Mouse (Mus musculus) erythroblast, adult 5-6 weeks (primary cell): ENCODE results near the gene Zfp423. TPM values are rescaled to one million over a fixed set of nuclear protein-coding genes. Genes with fewer than 3 reads are reported as not detected.

Experiments used
- ATAC-seq: replicated peaks from 2 replicates; pipeline ENCODE4 v1.8.0; 2016; ENCODE audit warnings: moderate number of reproducible peaks, mild to moderate bottlenecking, moderate TSS enrichment, inconsistent platforms; ENCODE audit not compliant: poor library complexity, low FRiP score, severe bottlenecking
- total RNA-seq, 2 experiments: library from RNA; stranded (forward) in 1 of 2; stranded (reverse) in 1 of 2; fragments of 150-400 nt in 1 of 2; fragments of 200-764, 138-1000 nt in 1 of 2; gene quantifications; 2 replicates each; pipeline versions ENCODE4 v1.2.3 to v1.2.4; 2015 to 2017; ENCODE audit warnings: low replicate concordance in 2 of 2

The Zfp423 gene
- total RNA-seq, 2 experiments from 2014 or later, result not detected

DNA sequence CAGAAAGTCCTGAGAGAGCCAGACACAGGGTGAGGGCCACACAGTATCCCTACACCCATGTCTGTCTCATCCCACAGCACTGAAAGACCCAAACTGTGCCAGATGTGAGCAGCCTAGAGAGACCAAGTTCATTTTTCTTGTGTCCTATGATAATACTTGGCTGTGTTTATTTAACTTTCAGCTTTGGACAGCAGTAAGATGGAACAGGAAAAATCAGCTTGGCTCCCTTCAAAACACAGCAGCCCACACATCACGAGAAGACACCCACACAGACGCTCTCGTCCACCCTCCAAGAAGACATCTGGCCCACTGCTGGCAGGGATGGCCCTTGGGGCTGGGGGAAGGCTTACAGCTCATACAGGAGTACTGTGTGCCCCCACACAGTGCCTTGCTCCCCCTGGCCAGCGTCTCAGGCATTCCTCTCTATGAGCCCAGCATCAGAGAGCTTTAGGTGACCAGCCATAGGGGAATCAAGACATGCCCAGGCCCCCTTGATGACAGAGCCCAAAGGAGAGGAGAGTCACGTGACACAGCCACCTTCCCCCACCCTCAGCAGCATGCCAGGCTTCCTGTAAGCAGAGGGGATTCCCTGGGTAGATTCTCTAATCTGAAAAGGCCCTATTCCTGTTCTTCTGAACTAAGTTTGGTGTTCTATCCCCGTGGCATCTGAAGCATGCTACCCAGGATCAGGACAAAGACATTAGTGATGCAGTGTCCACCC, 45.0 kb downstream of the Zfp423 start:
- no peak for ATAC-seq

DNA sequence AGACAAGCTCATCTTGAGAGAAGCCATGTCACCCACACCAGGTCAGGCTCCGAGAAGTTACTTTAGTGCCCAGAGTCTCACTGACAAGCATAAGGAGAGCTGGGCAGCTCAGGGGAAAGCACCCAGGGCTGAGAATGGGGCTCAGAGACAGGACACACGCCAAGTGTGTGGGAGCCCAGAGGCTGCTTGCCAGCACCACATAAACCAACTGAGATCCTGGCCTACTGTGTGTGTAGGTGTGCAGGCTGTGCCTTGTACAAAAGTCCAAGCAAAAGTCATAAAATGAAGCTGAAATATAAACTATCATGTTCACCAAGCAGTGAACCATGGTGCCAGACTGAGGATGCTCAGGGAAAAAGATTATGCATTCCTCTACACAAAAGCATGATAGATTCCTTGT, 50.5 kb downstream of the Zfp423 start:
- ATAC-seq, result no peak

- no peak for ATAC-seq
Measured at GRCm38 (mm10) chr8:87905404-87905803, 54.0 kb downstream of the Zfp423 start.

GRCm38 (mm10) chr8:87904108-87904507, 55.3 kb downstream of the Zfp423 start:
- ATAC-seq, result no peak

DNA sequence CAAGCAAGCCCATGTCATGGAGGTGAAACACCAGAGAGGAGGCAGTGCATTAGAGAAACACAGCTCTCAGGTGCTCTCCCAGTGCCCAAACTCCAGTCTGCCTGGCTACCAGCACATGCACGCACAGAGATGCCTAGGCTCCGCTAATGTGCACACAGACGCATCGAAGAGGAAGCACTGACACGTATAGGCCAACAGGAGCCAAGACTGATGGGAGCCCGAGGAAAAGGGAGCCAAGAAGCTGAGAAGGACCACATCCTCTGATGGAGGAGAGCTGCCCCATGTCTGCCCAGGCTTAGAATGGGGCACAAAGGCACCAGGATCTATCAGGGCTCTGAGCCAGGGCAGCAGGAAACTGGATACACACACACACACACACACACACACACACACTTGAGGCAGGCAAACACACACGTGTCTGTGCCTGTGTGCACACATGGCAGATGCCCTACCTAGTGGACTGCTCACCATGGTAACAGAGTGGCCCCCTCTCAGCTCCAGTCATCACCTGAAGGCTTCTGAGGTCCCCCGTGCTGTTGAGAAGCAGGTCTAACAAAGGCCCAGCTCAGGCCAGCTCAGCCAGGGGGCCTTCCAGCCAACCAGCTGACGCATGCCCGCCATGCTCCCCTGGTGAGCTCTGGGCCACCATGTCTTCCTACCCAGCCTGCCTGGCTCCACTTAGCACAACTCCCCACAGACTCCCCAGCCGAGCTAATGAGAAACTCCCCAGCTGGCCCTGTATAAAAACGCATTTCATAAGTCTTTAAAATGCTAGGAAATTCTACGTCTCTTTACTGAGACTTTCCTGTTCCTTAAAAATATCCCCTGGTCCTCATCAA, 64.0 kb downstream of the Zfp423 start:
- no peak for ATAC-seq

DNA sequence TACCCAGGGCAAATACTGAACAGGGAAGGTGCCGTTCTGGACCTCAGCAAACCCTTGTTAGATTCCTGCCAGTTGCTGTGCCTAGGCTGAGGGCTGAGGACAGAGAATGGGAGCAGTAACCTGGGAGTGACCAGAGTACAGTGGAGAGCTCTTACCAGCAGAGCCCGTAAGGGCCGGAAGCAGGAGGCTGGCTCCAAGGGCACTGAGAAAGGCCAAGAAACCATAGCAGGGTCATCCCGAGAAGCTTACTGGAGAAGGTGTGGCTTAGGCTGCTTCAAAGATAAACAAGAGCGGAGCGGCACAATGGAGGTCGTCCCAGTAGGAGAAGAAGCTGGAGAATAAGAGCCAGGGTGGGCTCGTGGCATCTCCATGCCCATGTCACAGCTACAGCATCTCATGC, 65.1 kb downstream of the Zfp423 start:
- ATAC-seq, result no peak

- no peak for ATAC-seq
Measured at GRCm38 (mm10) chr8:87893547-87893946, 65.8 kb downstream of the Zfp423 start.

DNA sequence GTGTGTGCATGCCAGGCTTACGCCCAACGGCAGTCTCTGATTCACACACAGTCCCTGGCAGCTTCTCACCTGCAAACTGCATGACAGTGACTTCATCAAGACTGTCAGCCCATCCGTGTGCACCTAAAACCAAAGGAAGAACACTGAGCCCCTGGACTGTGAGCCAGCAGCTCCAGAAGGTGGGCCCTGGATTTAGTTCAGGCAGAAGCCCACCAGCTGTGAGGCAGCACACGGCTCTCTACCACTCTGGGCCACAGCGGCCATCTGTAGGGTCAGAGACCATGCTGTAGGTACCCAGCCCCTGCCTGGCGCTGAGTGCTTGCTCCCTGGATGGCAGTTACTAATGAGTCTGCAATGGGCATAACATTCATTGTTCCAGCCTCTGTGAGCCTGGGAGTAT, 66.5 kb downstream of the Zfp423 start:
- no peak for ATAC-seq

DNA sequence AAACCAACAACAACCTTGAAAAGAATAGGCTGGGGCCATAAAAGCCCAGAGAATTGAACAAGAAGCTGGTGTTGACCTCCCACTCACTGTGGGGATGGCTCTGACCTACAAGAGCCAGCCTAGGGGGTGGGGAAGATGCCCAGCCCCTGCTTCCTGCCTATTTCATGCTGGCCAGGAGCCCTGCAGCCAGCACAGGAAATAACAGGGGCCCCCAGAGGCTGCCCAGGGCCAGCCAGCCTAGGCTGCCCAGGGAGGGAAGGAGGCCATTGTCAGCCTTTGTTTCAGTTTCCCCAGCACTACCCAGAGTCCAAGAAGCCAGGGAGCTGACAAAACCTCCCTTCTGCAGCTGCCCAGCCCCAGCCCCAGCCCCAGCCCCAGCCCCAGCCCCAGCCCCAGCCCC, 67.5 kb downstream of the Zfp423 start:
- no peak for ATAC-seq

- ATAC-seq, result no peak
Measured at GRCm38 (mm10) chr8:87887956-87888355, 71.4 kb downstream of the Zfp423 start.

DNA sequence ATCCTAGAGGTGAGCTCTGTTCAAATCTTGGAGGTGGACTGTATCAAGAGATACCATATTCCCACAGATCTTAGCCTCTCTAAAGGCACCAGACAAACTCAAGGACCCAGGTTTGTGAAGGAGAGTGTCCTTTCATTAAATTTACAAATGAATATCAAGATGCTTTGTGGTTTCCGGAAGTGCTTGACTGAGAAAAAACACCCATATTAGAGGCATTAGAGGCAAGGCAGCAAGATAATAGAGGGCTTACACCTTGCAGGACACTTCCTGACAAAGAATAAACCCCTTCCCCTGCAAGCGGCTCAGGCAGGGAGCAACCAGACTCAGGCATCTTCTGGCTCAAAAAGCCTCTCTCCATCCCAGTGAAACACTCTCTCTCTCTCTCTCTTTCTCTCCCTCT, 78.3 kb downstream of the Zfp423 start:
- ATAC-seq, result no peak

DNA sequence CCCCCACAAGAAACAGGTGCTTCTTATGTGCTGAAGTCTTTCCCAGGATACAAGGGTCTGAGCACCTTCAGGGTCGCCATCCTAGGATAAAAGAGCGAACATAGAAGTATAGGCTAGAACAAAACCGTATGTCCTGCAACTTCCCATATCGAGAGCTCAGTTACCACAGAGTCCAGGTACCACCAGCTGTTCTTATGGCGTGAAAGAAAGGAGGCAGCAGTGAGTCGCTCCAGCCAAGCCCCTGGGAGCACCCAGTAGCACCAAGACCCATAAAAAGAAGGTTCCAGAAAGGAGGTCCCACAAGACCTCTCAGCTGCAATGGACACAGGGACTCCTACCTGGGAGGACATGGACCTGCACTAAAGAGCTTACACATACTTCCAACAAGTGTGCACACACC, 83.5 kb downstream of the Zfp423 start:
- no peak for ATAC-seq

GRCm38 (mm10) chr8:87875452-87875851, 83.9 kb downstream of the Zfp423 start:
- ATAC-seq, result no peak

- no peak for ATAC-seq
Measured at GRCm38 (mm10) chr8:87872987-87873550, 86.3 kb downstream of the Zfp423 start.

- no peak for ATAC-seq
Measured at GRCm38 (mm10) chr8:87872356-87872930, 87.0 kb downstream of the Zfp423 start.

DNA sequence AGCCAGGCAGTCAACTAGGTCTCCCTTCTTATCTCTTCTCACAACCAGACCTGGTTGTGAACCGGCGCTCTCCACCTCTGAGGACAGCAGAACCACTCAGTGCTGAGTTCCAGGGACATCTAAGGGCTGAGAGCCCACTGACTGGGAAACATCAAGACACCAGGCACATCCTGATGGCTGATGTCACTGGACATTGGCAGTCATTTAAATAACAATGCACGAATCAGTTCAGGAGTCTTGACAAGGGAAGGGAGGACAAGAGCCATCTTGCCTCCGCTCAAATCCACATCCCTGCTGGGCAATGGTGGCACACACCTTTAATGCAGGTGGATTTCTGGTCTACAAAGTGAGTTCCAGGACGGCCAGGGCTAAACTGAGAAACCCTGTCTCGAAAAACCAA, 92.8 kb downstream of the Zfp423 start:
- no peak for ATAC-seq

GRCm38 (mm10) chr8:87864236-87864635, 95.2 kb downstream of the Zfp423 start:
- no peak for ATAC-seq

DNA sequence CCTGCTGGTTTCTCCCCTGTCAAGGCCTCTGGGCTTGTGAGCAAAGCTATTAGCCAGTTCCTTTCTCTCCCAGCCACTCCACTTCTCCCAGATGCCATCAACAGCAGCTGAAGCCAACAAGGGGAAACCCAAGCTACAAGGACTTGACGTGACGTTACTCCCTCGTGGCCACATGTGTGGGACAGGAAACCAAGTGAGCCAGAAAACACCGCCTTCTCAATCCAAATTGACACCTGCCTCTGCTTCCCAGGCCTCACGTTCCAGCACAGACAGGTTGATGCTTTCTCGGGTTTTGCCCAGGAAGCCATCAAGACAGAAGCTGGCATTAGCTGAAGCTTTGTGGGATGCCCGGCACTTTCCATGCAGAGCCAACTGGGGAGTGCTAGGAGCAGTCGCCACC, 96.3 kb downstream of the Zfp423 start:
- no peak for ATAC-seq

DNA sequence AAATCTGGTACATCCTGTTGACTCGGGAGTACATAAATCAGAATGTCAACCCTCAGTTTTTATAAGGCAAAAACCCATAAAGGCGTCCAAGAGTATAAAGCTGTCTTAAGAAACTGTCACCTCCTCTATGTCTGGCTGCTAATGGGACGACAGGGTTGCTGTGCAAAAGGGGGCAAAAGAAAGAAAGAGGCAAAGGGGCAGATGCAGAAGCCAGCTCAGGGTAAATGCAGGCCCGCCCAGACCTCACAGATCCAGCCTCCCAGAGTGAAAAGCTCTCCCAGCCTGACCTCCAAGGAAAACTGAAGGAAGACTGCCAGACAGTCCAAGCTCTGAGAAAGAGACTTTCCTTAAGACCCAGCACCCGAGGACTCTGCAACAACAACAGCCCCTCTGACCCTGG, 97.7 kb downstream of the Zfp423 start:
- ATAC-seq, result no peak

DNA sequence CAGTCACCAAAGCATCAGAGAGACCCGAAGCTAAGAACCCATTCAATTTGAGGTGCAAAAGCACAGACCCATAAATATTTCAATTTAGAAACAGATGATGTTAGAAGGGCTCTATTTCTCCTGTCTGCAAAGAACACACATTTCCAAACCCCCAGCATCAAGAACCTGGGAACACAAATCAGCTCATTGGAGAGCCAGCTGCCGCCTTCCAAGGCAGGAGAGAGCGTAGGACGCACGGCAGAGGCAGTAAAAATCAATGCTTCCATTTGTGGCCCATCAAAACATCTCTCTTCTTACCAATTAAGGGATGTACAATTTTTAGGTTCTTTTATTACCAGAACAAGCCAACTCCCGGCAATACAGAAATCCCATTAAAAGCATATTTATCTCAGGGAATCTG, 98.5 kb downstream of the Zfp423 start:
- no peak for ATAC-seq

DNA sequence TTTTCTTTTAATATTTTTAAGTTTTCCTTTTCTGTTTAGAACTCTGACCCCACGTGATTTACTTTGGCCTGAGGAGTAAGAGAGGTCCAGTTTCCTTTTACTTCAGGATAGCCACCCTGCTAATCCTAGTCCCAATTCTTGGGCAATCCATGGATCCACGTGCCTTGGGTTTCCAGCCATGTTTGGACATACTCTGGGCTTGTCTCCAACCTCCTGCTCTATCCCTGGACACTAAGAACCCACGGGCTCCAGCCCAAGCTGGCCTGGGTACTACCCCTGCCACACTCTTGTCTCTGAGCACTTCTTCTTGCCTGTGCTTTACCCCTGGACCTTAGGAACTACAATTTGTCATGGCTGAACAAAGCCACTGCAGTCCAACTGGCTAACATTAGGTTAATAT, 107.5 kb downstream of the Zfp423 start:
- ATAC-seq, result no peak
